ENCODE assay signal across 14 mouse cellular contexts in genomic region chr1:135534782-135535181, GRCm38 (mm10).
DNase-seq lines count a peak whose midpoint lies in the region; ATAC-seq and TF ChIP-seq lines count a peak whose summit lies in the region.
"Had no signal": no experiment of that assay in that cellular context is flagged by ENCODE, and none has a peak within 500 bp of the region (broad histone marks: within the 10 kb centered on the region; RNA-seq: fewer than 3 reads in every experiment).

No protein-coding gene starts in this region.

- peak overlapping the region; percentile 69 for H3K27ac ChIP-seq in heart, embryonic 10.5 days
- peak overlapping the region; percentile 64 for H3K27ac ChIP-seq in lung, embryonic 15.5 days
- peak overlapping the region; percentile 34; the same call in 1 of the 2 replicates for H3K27ac ChIP-seq in stomach, embryonic 14.5 days (ENCODE audit: low read length)

- no peak for DNase-seq in heart, embryonic 10.5 days (ENCODE audit: low spot score)
- no peak for DNase-seq in heart, postnatal 10 days
- DNase-seq in lung, adult 2 months, result no peak
- DNase-seq in layer of hippocampus, postnatal 14 days (ENCODE audit: low spot score in 2 of 2), result no peak
- DNase-seq in ovary, postnatal 10 days (ENCODE audit: low spot score), result no peak
- DNase-seq: kidney, postnatal 25 days; left cerebral cortex, postnatal 4 days; spleen, adult 18-20 months; thymus, postnatal 36 days had no signal

- peaks cover 72% of the 10 kb centered on the region for H3K4me1 ChIP-seq in heart, embryonic 10.5 days
- peaks cover 55% of the 10 kb centered on the region for H3K4me1 ChIP-seq in lung, embryonic 15.5 days
- H3K4me1 ChIP-seq in lung, adult 2 months (ENCODE audit: control insufficient read depth, insufficient read depth, low read length), result peaks cover 10% of the 10 kb centered on the region
- peaks cover 29% of the 10 kb centered on the region for H3K4me1 ChIP-seq in stomach, embryonic 14.5 days (ENCODE audit: control insufficient read depth, insufficient read depth, low read length)

- no peak for ATAC-seq in lung, embryonic 15.5 days (ENCODE audit: borderline replicate concordance, extremely low read depth, low FRiP score, low TSS enrichment)
- peak; percentile 71 for ATAC-seq in granulocyte monocyte progenitor cell, adult 5-6 weeks (replicated peaks; ENCODE audit: poor library complexity, severe bottlenecking)
- ATAC-seq in stomach, embryonic 14.5 days (ENCODE audit: insufficient number of reproducible peaks, insufficient read depth, low FRiP score, low read depth), result no peak
- ATAC-seq: forebrain, embryonic 16.5 days had no signal

- peaks cover 29% of the 10 kb centered on the region for H3K36me3 ChIP-seq in heart, embryonic 10.5 days
- no peaks in the 10 kb centered on the region for H3K36me3 ChIP-seq in lung, embryonic 15.5 days
- peaks cover 3% of the 10 kb centered on the region; the same call in 1 of the 2 replicates for H3K36me3 ChIP-seq in stomach, embryonic 14.5 days (ENCODE audit: control insufficient read depth, insufficient read depth, low read length)

- no peak for TF ChIP-seq CTCF in lung, adult 2 months (IDR thresholded peaks at IDR 0.05; ENCODE audit: insufficient read depth, low read length)

- no peak for TF ChIP-seq POLR2A in lung, adult 2 months (IDR thresholded peaks at IDR 0.05; ENCODE audit: borderline replicate concordance, extremely low read depth, low read depth, low read length)

- H3K9me3 ChIP-seq in heart, embryonic 10.5 days, result no peaks in the 10 kb centered on the region
- H3K9me3 ChIP-seq in lung, embryonic 15.5 days, result no peaks in the 10 kb centered on the region
- no peaks in the 10 kb centered on the region for H3K9me3 ChIP-seq in stomach, embryonic 14.5 days (ENCODE audit: control insufficient read depth, low read depth, low read length)
- H3K9me3 ChIP-seq: megakaryocyte, embryonic 14.5 days had no signal

- no peak overlapping the region for H3K4me2 ChIP-seq in lung, embryonic 15.5 days
- no peak overlapping the region for H3K4me2 ChIP-seq in stomach, embryonic 14.5 days (replicated peaks; ENCODE audit: low read depth, low read length)

- H3K27me3 ChIP-seq in heart, embryonic 10.5 days (ENCODE audit: insufficient read depth, poor library complexity, severe bottlenecking), result no peaks in the 10 kb centered on the region
- H3K27me3 ChIP-seq in lung, embryonic 15.5 days, result no peaks in the 10 kb centered on the region
- no peaks in the 10 kb centered on the region for H3K27me3 ChIP-seq in stomach, embryonic 14.5 days (ENCODE audit: control insufficient read depth, insufficient read depth, low read length)
- H3K27me3 ChIP-seq: megakaryocyte, embryonic 14.5 days had no signal

- no peak overlapping the region for H3K9ac ChIP-seq in lung, embryonic 15.5 days
- no peak overlapping the region for H3K9ac ChIP-seq in stomach, embryonic 14.5 days (replicated peaks; ENCODE audit: low read depth, low read length)

- intact Hi-C loops in heart, postnatal 10 days (cut with DNase I), result no loop called here

- H3K4me3 ChIP-seq in heart, embryonic 10.5 days, result no peak overlapping the region
- H3K4me3 ChIP-seq in lung, embryonic 15.5 days, result no peak overlapping the region
- no peak overlapping the region for H3K4me3 ChIP-seq in lung, adult 2 months (replicated peaks; ENCODE audit: extremely low read depth, low read depth, low read length)
- H3K4me3 ChIP-seq in stomach, embryonic 14.5 days (ENCODE audit: low read depth, low read length), result no peak overlapping the region
- H3K4me3 ChIP-seq: megakaryocyte, embryonic 14.5 days had no signal

- WGBS in heart, embryonic 10.5 days, result 52% methylated on average over 4 of the region's 4 CpGs
- 34% methylated on average over 4 of the region's 4 CpGs for WGBS in lung, embryonic 15.5 days
- WGBS in lung, adult 2 months, result 29% methylated on average over 4 of the region's 4 CpGs
- 36% methylated on average over 4 of the region's 4 CpGs for WGBS in stomach, embryonic 14.5 days
